Mouse (Mus musculus) naive thymus-derived CD4-positive, alpha-beta T cell, adult 2 months (primary cell): ENCODE data around the gene Spn.
A peak's percentile ranks its signal among the peaks of the same experiment; 100 is the strongest.

Experiments
- DNase-seq: peaks from one replicate; pipeline ENCODE4 v3.0.0-alpha.2; 2011; ENCODE audit warnings: low read depth

Spn gene

GRCm38 (mm10) chr7:127140623-127141404, 3.2 kb upstream of the Spn start:
- no peak for DNase-seq

GRCm38 (mm10) chr7:127139562-127139961, 1.9 kb upstream of the Spn start:
- no peak for DNase-seq

GRCm38 (mm10) chr7:127139100-127139499, 1.5 kb upstream of the Spn start:
- no peak for DNase-seq

GRCm38 (mm10) chr7:127136181-127137071, 1.2 kb downstream of the Spn start:
- peak; percentile 62 for DNase-seq

- peak; percentile 66 for DNase-seq
Measured at GRCm38 (mm10) chr7:127134821-127135447, 2.7 kb downstream of the Spn start.

- DNase-seq = no peak
Measured at GRCm38 (mm10) chr7:127133125-127133524, 4.5 kb downstream of the Spn start.

GRCm38 (mm10) chr7:127129638-127130037, 8.0 kb downstream of the Spn start:
- peak; percentile 71 for DNase-seq

GRCm38 (mm10) chr7:127121911-127122270, 15.7 kb downstream of the Spn start, which contains the start of gene Qprt:
Gene Qprt, minus strand, starts transcription at chr7:127122226.
- DNase-seq = no peak

GRCm38 (mm10) chr7:127121061-127121910, 16.3 kb downstream of the Spn start:
- no peak for DNase-seq

- DNase-seq = no peak
Measured at GRCm38 (mm10) chr7:127118671-127119445, 18.8 kb downstream of the Spn start.

- DNase-seq = no peak
Measured at GRCm38 (mm10) chr7:127117948-127118347, 19.7 kb downstream of the Spn start.

- DNase-seq = no peak
Measured at GRCm38 (mm10) chr7:127116331-127116935, 21.2 kb downstream of the Spn start.

- no peak for DNase-seq
Measured at GRCm38 (mm10) chr7:127114920-127115319, 22.7 kb downstream of the Spn start.

GRCm38 (mm10) chr7:127113614-127114259, 23.9 kb downstream of the Spn start:
- DNase-seq = peak; percentile 77

GRCm38 (mm10) chr7:127112921-127113597, 24.6 kb downstream of the Spn start:
- peak; percentile 70 for DNase-seq

- DNase-seq = peak; percentile 43
Measured at GRCm38 (mm10) chr7:127112251-127112841, 25.3 kb downstream of the Spn start.

GRCm38 (mm10) chr7:127111461-127111860, 26.2 kb downstream of the Spn start:
- DNase-seq = peak; percentile 89

- DNase-seq = peak; percentile 89
Measured at GRCm38 (mm10) chr7:127110239-127111007, 27.2 kb downstream of the Spn start.
